Mouse (Mus musculus): ENCODE data around the gene Iqschfp. TPM values are rescaled to one million over a fixed set of nuclear protein-coding genes. Genes with fewer than 3 reads are reported as not detected.

The Iqschfp gene
- polyA plus RNA-seq, 1 experiment from 2014 or later, result 0.24 TPM

- no peaks in the 10 kb centered on the region for H3K36me3 ChIP-seq (replicated peaks)
- DNase-seq (ENCODE audit: low spot score), result no peak
- H3K27ac ChIP-seq (replicated peaks), result no peak overlapping the region
- no peaks in the 10 kb centered on the region for H3K9me3 ChIP-seq
- 76% methylated on average over 4 of the region's 4 CpGs for WGBS
- H3K4me3 ChIP-seq, result no peak overlapping the region
- H3K27me3 ChIP-seq (replicated peaks; ENCODE audit: low read depth, poor library complexity, severe bottlenecking), result no peaks in the 10 kb centered on the region
- H3K4me1 ChIP-seq, result peaks cover 79% of the 10 kb centered on the region
Measured at GRCm38 (mm10) chr3:68585213-68585612, 693.2 kb downstream of the Iqschfp start.

- peaks cover 85% of the 10 kb centered on the region for H3K4me1 ChIP-seq
- H3K4me3 ChIP-seq, result 0 out of 2 replicates have a peak overlapping the region, but pooled peaks have one; percentile 2
- WGBS, result 16% methylated on average over 9 of the region's 9 CpGs
- peak; percentile 62 for DNase-seq (ENCODE audit: low spot score)
- no peaks in the 10 kb centered on the region for H3K36me3 ChIP-seq (replicated peaks)
- H3K9me3 ChIP-seq, result no peaks in the 10 kb centered on the region
- peak overlapping the region; percentile 82 for H3K27ac ChIP-seq (replicated peaks)
- no peaks in the 10 kb centered on the region for H3K27me3 ChIP-seq (replicated peaks; ENCODE audit: low read depth, poor library complexity, severe bottlenecking)
Measured at GRCm38 (mm10) chr3:68586646-68587064, 694.6 kb downstream of the Iqschfp start.

GRCm38 (mm10) chr3:68587567-68588245, 695.7 kb downstream of the Iqschfp start:
- no peaks in the 10 kb centered on the region for H3K9me3 ChIP-seq
- no peak overlapping the region for H3K4me3 ChIP-seq
- peaks cover 86% of the 10 kb centered on the region for H3K4me1 ChIP-seq
- WGBS, result 51% methylated on average over 10 of the region's 10 CpGs
- H3K36me3 ChIP-seq (replicated peaks), result no peaks in the 10 kb centered on the region
- no peaks in the 10 kb centered on the region for H3K27me3 ChIP-seq (replicated peaks; ENCODE audit: low read depth, poor library complexity, severe bottlenecking)
- peak overlapping the region; percentile 82 for H3K27ac ChIP-seq (replicated peaks)
- DNase-seq (ENCODE audit: low spot score), result no peak

- DNase-seq (ENCODE audit: low spot score), result no peak
- no peak overlapping the region for H3K27ac ChIP-seq (replicated peaks)
- no peaks in the 10 kb centered on the region for H3K27me3 ChIP-seq (replicated peaks; ENCODE audit: low read depth, poor library complexity, severe bottlenecking)
- WGBS, result 75% methylated on average over 9 of the region's 9 CpGs
- no peak overlapping the region for H3K4me3 ChIP-seq
- no peaks in the 10 kb centered on the region for H3K9me3 ChIP-seq
- peaks cover 79% of the 10 kb centered on the region for H3K4me1 ChIP-seq
- H3K36me3 ChIP-seq (replicated peaks), result no peaks in the 10 kb centered on the region
Measured at GRCm38 (mm10) chr3:68589220-68589840, 697.3 kb downstream of the Iqschfp start.

- WGBS, result 52% methylated on average over 8 of the region's 8 CpGs
- Histone ChIP-seq H3K4me3 (no peak overlapping the region), H3K9me3 (no peaks in the 10 kb centered on the region), H3K36me3 (replicated peaks) (no peaks in the 10 kb centered on the region), H3K27me3 (replicated peaks; ENCODE audit: low read depth, poor library complexity, severe bottlenecking) (no peaks in the 10 kb centered on the region), H3K27ac (replicated peaks) (peak overlapping the region; percentile 57), H3K4me1 (peaks cover 68% of the 10 kb centered on the region)
- peak; percentile 64 for DNase-seq (ENCODE audit: low spot score)
Measured at GRCm38 (mm10) chr3:68590436-68590835, 698.4 kb downstream of the Iqschfp start.

- H3K27ac ChIP-seq (replicated peaks), result no peak overlapping the region
- peaks cover 46% of the 10 kb centered on the region for H3K4me1 ChIP-seq
- H3K27me3 ChIP-seq (replicated peaks; ENCODE audit: low read depth, poor library complexity, severe bottlenecking), result no peaks in the 10 kb centered on the region
- no peaks in the 10 kb centered on the region for H3K9me3 ChIP-seq
- H3K36me3 ChIP-seq (replicated peaks), result peaks cover 4% of the 10 kb centered on the region
- no peak overlapping the region for H3K4me3 ChIP-seq
- WGBS, result 78% methylated on average over 10 of the region's 10 CpGs
- no peak for DNase-seq (ENCODE audit: low spot score)
Measured at GRCm38 (mm10) chr3:68592575-68592974, 700.5 kb downstream of the Iqschfp start.

GRCm38 (mm10) chr3:68593073-68593867, 701.2 kb downstream of the Iqschfp start:
- no peaks in the 10 kb centered on the region for H3K27me3 ChIP-seq (replicated peaks; ENCODE audit: low read depth, poor library complexity, severe bottlenecking)
- no peak overlapping the region; the same call in 1 of the 2 replicates for H3K27ac ChIP-seq (replicated peaks)
- no peak overlapping the region for H3K4me3 ChIP-seq
- H3K9me3 ChIP-seq, result no peaks in the 10 kb centered on the region
- 65% methylated on average over 12 of the region's 12 CpGs for WGBS
- no peak for DNase-seq (ENCODE audit: low spot score)
- peaks cover 40% of the 10 kb centered on the region for H3K4me1 ChIP-seq
- peaks cover 4% of the 10 kb centered on the region for H3K36me3 ChIP-seq (replicated peaks)

GRCm38 (mm10) chr3:68595316-68595925, 703.4 kb downstream of the Iqschfp start:
- DNase-seq (ENCODE audit: low spot score), result no peak

GRCm38 (mm10) chr3:68596938-68597337, 704.9 kb downstream of the Iqschfp start:
- Histone ChIP-seq H3K4me1 (peaks cover 21% of the 10 kb centered on the region), H3K4me3 (no peak overlapping the region), H3K9me3 (no peaks in the 10 kb centered on the region), H3K36me3 (replicated peaks) (peaks cover 4% of the 10 kb centered on the region), H3K27me3 (replicated peaks; ENCODE audit: low read depth, poor library complexity, severe bottlenecking) (no peaks in the 10 kb centered on the region), H3K27ac (replicated peaks) (no peak overlapping the region)
- DNase-seq (ENCODE audit: low spot score), result no peak
- 92% methylated on average over 4 of the region's 4 CpGs for WGBS

More at GRCm38 (mm10) chr3:68595316-68595925, 703.4 kb downstream of the Iqschfp start:
- no peak overlapping the region for H3K27ac ChIP-seq (replicated peaks)
- no peaks in the 10 kb centered on the region for H3K27me3 ChIP-seq (replicated peaks; ENCODE audit: low read depth, poor library complexity, severe bottlenecking)
- H3K9me3 ChIP-seq, result no peaks in the 10 kb centered on the region
- H3K4me3 ChIP-seq, result no peak overlapping the region
- 88% methylated on average over 10 of the region's 10 CpGs for WGBS
- H3K4me1 ChIP-seq, result peaks cover 28% of the 10 kb centered on the region
- peaks cover 4% of the 10 kb centered on the region for H3K36me3 ChIP-seq (replicated peaks)

- Histone ChIP-seq H3K27ac (replicated peaks) (no peak overlapping the region), H3K27me3 (replicated peaks; ENCODE audit: low read depth, poor library complexity, severe bottlenecking) (no peaks in the 10 kb centered on the region), H3K4me1 (peaks cover 10% of the 10 kb centered on the region), H3K4me3 (no peak overlapping the region), H3K9me3 (no peaks in the 10 kb centered on the region), H3K36me3 (replicated peaks) (peaks cover 3% of the 10 kb centered on the region; the same call in 1 of the 2 replicates)
- WGBS, result 90% methylated on average over 9 of the region's 9 CpGs
- DNase-seq (ENCODE audit: low spot score), result no peak
Measured at GRCm38 (mm10) chr3:68602891-68603290, 710.9 kb downstream of the Iqschfp start.

- H3K27ac ChIP-seq (replicated peaks), result no peak overlapping the region
- 0 out of 2 replicates have a peak, but pooled peaks cover 3% of the 10 kb centered on the region for H3K36me3 ChIP-seq (replicated peaks)
- no peak for DNase-seq (ENCODE audit: low spot score)
Measured at GRCm38 (mm10) chr3:68604467-68604866, 712.4 kb downstream of the Iqschfp start.

GRCm38 (mm10) chr3:68604962-68605361, 712.9 kb downstream of the Iqschfp start:
- DNase-seq (ENCODE audit: low spot score), result no peak
- Histone ChIP-seq H3K4me3 (no peak overlapping the region), H3K36me3 (replicated peaks) (0 out of 2 replicates have a peak, but pooled peaks cover 3% of the 10 kb centered on the region), H3K9me3 (no peaks in the 10 kb centered on the region), H3K4me1 (peaks cover 8% of the 10 kb centered on the region), H3K27me3 (replicated peaks; ENCODE audit: low read depth, poor library complexity, severe bottlenecking) (no peaks in the 10 kb centered on the region), H3K27ac (replicated peaks) (no peak overlapping the region)
- 86% methylated on average over 10 of the region's 10 CpGs for WGBS

More at GRCm38 (mm10) chr3:68604467-68604866, 712.4 kb downstream of the Iqschfp start:
- H3K27me3 ChIP-seq (replicated peaks; ENCODE audit: low read depth, poor library complexity, severe bottlenecking), result no peaks in the 10 kb centered on the region
- H3K4me1 ChIP-seq, result peaks cover 7% of the 10 kb centered on the region
- 82% methylated on average over 10 of the region's 10 CpGs for WGBS
- H3K4me3 ChIP-seq, result no peak overlapping the region
- H3K9me3 ChIP-seq, result no peaks in the 10 kb centered on the region
